Mouse (Mus musculus): ENCODE measurements around the gene Cntnap1.

- no peak for TF ChIP-seq EP300 (IDR thresholded peaks at IDR 0.05)
- TF ChIP-seq CTCF (IDR thresholded peaks at IDR 0.05): peak; percentile 98
These were observed 3.5 kb downstream of the Cntnap1 start for GRCm38 (mm10) chr11:101173631-101174388.

All from lung, postnatal 0 days (tissue).